Mouse (Mus musculus) layer of hippocampus, postnatal 36 days (tissue): ENCODE results near the gene Tbc1d2b. TPM values are rescaled to one million over a fixed set of nuclear protein-coding genes. Genes with fewer than 3 reads are reported as not detected.

Experiments
- DNase-seq, 2 experiments: peaks; one replicate each; pipeline ENCODE4 v3.0.0; 2022
- total RNA-seq, 2 experiments: library from RNA; stranded (reverse); gene quantifications; 2 replicates each; pipeline ENCODE4 v1.2.3; 2021

The Tbc1d2b gene
- total RNA-seq, 2 experiments from 2014 or later: 9.0 to 9.1 TPM

GRCm38 (mm10) chr9:90265322-90266039 is 5.1 kb downstream of the Tbc1d2b start:
- no peak for DNase-seq

GRCm38 (mm10) chr9:90263340-90263679 is 7.3 kb downstream of the Tbc1d2b start:
- no peak for DNase-seq

GRCm38 (mm10) chr9:90262591-90263339 is 7.8 kb downstream of the Tbc1d2b start:
- no peak for DNase-seq

- no peak for DNase-seq
Measured at GRCm38 (mm10) chr9:90262063-90262462, 8.5 kb downstream of the Tbc1d2b start.

GRCm38 (mm10) chr9:90260600-90261375 is 9.8 kb downstream of the Tbc1d2b start:
- no peak for DNase-seq

GRCm38 (mm10) chr9:90260079-90260478 is 10.5 kb downstream of the Tbc1d2b start:
- no peak for DNase-seq

GRCm38 (mm10) chr9:90259400-90259950 is 11.1 kb downstream of the Tbc1d2b start:
- no peak for DNase-seq

- no peak for DNase-seq
Measured at GRCm38 (mm10) chr9:90257754-90258531, 12.7 kb downstream of the Tbc1d2b start.

GRCm38 (mm10) chr9:90257220-90257619 is 13.4 kb downstream of the Tbc1d2b start:
- no peak for DNase-seq

GRCm38 (mm10) chr9:90255844-90256405 is 14.7 kb downstream of the Tbc1d2b start:
- no peak for DNase-seq

- DNase-seq: no peak
Measured at GRCm38 (mm10) chr9:90253181-90253580, 17.4 kb downstream of the Tbc1d2b start.

- no peak for DNase-seq
Measured at GRCm38 (mm10) chr9:90250964-90251750, 19.4 kb downstream of the Tbc1d2b start.

- DNase-seq: no peak
Measured at GRCm38 (mm10) chr9:90250141-90250775, 20.3 kb downstream of the Tbc1d2b start.

GRCm38 (mm10) chr9:90249036-90249435 is 21.6 kb downstream of the Tbc1d2b start:
- no peak for DNase-seq

GRCm38 (mm10) chr9:90248326-90248725 is 22.3 kb downstream of the Tbc1d2b start:
- no peak for DNase-seq

- DNase-seq: no peak
Measured at GRCm38 (mm10) chr9:90247316-90247715, 23.3 kb downstream of the Tbc1d2b start.

GRCm38 (mm10) chr9:90245781-90246180 is 24.8 kb downstream of the Tbc1d2b start:
- DNase-seq: no peak

GRCm38 (mm10) chr9:90245206-90245605 is 25.4 kb downstream of the Tbc1d2b start:
- DNase-seq: no peak

GRCm38 (mm10) chr9:90244301-90245151 is 26.1 kb downstream of the Tbc1d2b start:
- no peak for DNase-seq
